Mouse (Mus musculus) thymus, postnatal 10 days (tissue): ENCODE measurements around the gene Ncoa5.

Experiments
- DNase-seq, 2 experiments: peaks; one replicate each; pipeline ENCODE4 v3.0.0; 2021; ENCODE audit warnings: low spot score in 2 of 2

The Ncoa5 gene

GRCm38 (mm10) chr2:165050826-165051548 is 16.3 kb upstream of the Ncoa5 start:
- no peak for DNase-seq

- no peak for DNase-seq
These were observed 14.4 kb upstream of the Ncoa5 start for GRCm38 (mm10) chr2:165049044-165049443.

- DNase-seq = no peak
These were observed 9.1 kb upstream of the Ncoa5 start for GRCm38 (mm10) chr2:165043729-165044128.

- no peak for DNase-seq
These were observed 8.5 kb upstream of the Ncoa5 start for GRCm38 (mm10) chr2:165043090-165043636.

- no peak for DNase-seq
These were observed 7.5 kb upstream of the Ncoa5 start for GRCm38 (mm10) chr2:165042126-165042525.

- DNase-seq = no peak
These were observed 2.7 kb upstream of the Ncoa5 start for GRCm38 (mm10) chr2:165037415-165037814.

GRCm38 (mm10) chr2:165035058-165035431 is 378 bp upstream of the Ncoa5 start:
- no peak for DNase-seq

- no peak for DNase-seq
These were observed 1.4 kb downstream of the Ncoa5 start for GRCm38 (mm10) chr2:165033306-165033705.

GRCm38 (mm10) chr2:165032533-165032932 is 2.1 kb downstream of the Ncoa5 start:
- no peak for DNase-seq

- DNase-seq = no peak
These were observed 7.5 kb downstream of the Ncoa5 start for GRCm38 (mm10) chr2:165027163-165027562.

GRCm38 (mm10) chr2:165020490-165020889 is 14.2 kb downstream of the Ncoa5 start:
- no peak for DNase-seq

- no peak for DNase-seq
These were observed 19.7 kb downstream of the Ncoa5 start for GRCm38 (mm10) chr2:165014935-165015334.

GRCm38 (mm10) chr2:165010351-165010750 is 24.3 kb downstream of the Ncoa5 start:
- no peak for DNase-seq

- no peak for DNase-seq
These were observed 25.1 kb downstream of the Ncoa5 start for GRCm38 (mm10) chr2:165009581-165009980.

GRCm38 (mm10) chr2:165009161-165009560 is 25.5 kb downstream of the Ncoa5 start:
- no peak for DNase-seq

- DNase-seq = no peak
These were observed 26.7 kb downstream of the Ncoa5 start for GRCm38 (mm10) chr2:165007986-165008385.

- DNase-seq = no peak
These were observed 27.9 kb downstream of the Ncoa5 start for GRCm38 (mm10) chr2:165006813-165007212.

- DNase-seq = no peak
These were observed 30.4 kb downstream of the Ncoa5 start for GRCm38 (mm10) chr2:165004237-165004636.

GRCm38 (mm10) chr2:165003108-165003507 is 31.6 kb downstream of the Ncoa5 start:
- no peak for DNase-seq

- no peak for DNase-seq
These were observed 32.7 kb downstream of the Ncoa5 start for GRCm38 (mm10) chr2:165001958-165002357.

GRCm38 (mm10) chr2:164997721-164998428 is 36.8 kb downstream of the Ncoa5 start:
- no peak for DNase-seq

- no peak for DNase-seq
These were observed 37.6 kb downstream of the Ncoa5 start for GRCm38 (mm10) chr2:164996848-164997720.
